8 mouse cellular contexts compared by ENCODE assay signal in the genomic region with DNA sequence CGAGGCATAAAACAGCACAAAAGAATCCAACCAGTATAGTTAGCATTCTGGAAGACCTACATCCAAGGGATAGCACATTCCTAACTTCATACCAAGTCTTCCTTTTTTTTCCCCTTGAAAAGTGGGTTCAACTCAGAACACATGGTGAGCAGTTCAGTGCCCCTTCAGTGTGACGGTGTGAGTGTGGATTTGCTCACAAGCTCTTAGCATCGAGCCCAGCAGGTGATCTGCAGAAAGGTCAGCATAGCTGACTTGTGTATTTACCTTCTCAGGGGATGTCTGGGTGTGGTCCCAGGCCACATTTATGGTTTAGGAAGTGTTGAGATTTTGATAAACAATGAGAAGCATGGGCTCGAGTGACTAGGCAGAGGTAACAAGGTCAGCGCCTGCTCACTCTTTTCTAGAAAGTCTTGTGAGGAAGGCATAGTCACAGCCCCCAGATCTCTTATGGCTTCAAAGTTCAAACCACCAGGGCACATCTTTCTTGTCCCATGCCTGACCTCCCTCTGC. TPM values are rescaled to one million over a fixed set of nuclear protein-coding genes. Genes with fewer than 3 reads are reported as not detected.
DNase-seq lines count a peak whose midpoint lies in the region; ATAC-seq lines count a peak whose summit lies in the region.

No protein-coding gene starts in this region.

- peaks cover 13% of the 10 kb centered on the region for H3K36me3 ChIP-seq in heart, embryonic 12.5 days
- H3K36me3 ChIP-seq in embryonic facial prominence, embryonic 10.5 days (replicated peaks) = peaks cover 14% of the 10 kb centered on the region; the same call in 1 of the 2 replicates
- peaks cover 9% of the 10 kb centered on the region; the same call in 1 of the 2 replicates for H3K36me3 ChIP-seq in hindbrain, embryonic 14.5 days (replicated peaks; ENCODE audit: control insufficient read depth, insufficient read depth)
- H3K36me3 ChIP-seq in midbrain, embryonic 16.5 days (ENCODE audit: control insufficient read depth, insufficient read depth, low read length) = no peaks in the 10 kb centered on the region

- no peak overlapping the region for H3K9ac ChIP-seq in heart, embryonic 12.5 days
- H3K9ac ChIP-seq in hindbrain, embryonic 14.5 days = peak overlapping the region; percentile 20; the same call in 1 of the 2 replicates
- H3K9ac ChIP-seq in midbrain, embryonic 16.5 days (ENCODE audit: low read depth, low read length) = no peak overlapping the region; the same call in 1 of the 2 replicates

- no peak for DNase-seq in heart, adult 18-20 months
- DNase-seq in embryonic facial prominence, embryonic 10.5 days (ENCODE audit: low spot score) = no peak
- DNase-seq in hindbrain, embryonic 14.5 days (ENCODE audit: low spot score) = no peak
- no peak for DNase-seq in adrenal gland, postnatal 14 days
- no peak for DNase-seq in cerebellum, adult 9-11 months
- DNase-seq in T-cell, adult 2 months (ENCODE audit: low spot score) = no peak

- H3K4me2 ChIP-seq in heart, embryonic 12.5 days = peak overlapping the region; percentile 11; the same call in 1 of the 2 replicates
- H3K4me2 ChIP-seq in hindbrain, embryonic 14.5 days (replicated peaks) = no peak overlapping the region
- H3K4me2 ChIP-seq in midbrain, embryonic 16.5 days (ENCODE audit: low read length) = no peak overlapping the region; the same call in 1 of the 2 replicates

- peak; percentile 26; the same call in 1 of the 2 replicates for ATAC-seq in heart, embryonic 12.5 days (ENCODE audit: insufficient number of reproducible peaks, low FRiP score)
- no peak for ATAC-seq in hindbrain, embryonic 14.5 days (ENCODE audit: low FRiP score)
- no peak for ATAC-seq in midbrain, embryonic 16.5 days

- H3K9me3 ChIP-seq in heart, embryonic 12.5 days (replicated peaks) = 0 out of 2 replicates have a peak, but pooled peaks cover 3% of the 10 kb centered on the region
- no peaks in the 10 kb centered on the region for H3K9me3 ChIP-seq in embryonic facial prominence, embryonic 10.5 days
- no peaks in the 10 kb centered on the region for H3K9me3 ChIP-seq in hindbrain, embryonic 14.5 days (ENCODE audit: control insufficient read depth, low read length)
- no peaks in the 10 kb centered on the region for H3K9me3 ChIP-seq in midbrain, embryonic 16.5 days (replicated peaks; ENCODE audit: control insufficient read depth, low read length, poor library complexity, severe bottlenecking)

- H3K4me3 ChIP-seq in heart, embryonic 12.5 days = no peak overlapping the region
- 0 out of 2 replicates have a peak overlapping the region, but pooled peaks have one; percentile 30 for H3K4me3 ChIP-seq in embryonic facial prominence, embryonic 10.5 days
- no peak overlapping the region for H3K4me3 ChIP-seq in hindbrain, embryonic 14.5 days (replicated peaks; ENCODE audit: low read length)
- H3K4me3 ChIP-seq in midbrain, embryonic 16.5 days (ENCODE audit: low read depth, low read length) = no peak overlapping the region

- 23% methylated on average over 5 of the region's 5 CpGs for WGBS in heart, embryonic 12.5 days
- 23% methylated on average over 5 of the region's 5 CpGs for WGBS in embryonic facial prominence, embryonic 10.5 days
- WGBS in hindbrain, embryonic 14.5 days = 24% methylated on average over 5 of the region's 5 CpGs
- 26% methylated on average over 5 of the region's 5 CpGs for WGBS in midbrain, embryonic 16.5 days

- H3K4me1 ChIP-seq in heart, embryonic 12.5 days (replicated peaks) = peaks cover 53% of the 10 kb centered on the region
- peaks cover 64% of the 10 kb centered on the region for H3K4me1 ChIP-seq in embryonic facial prominence, embryonic 10.5 days
- H3K4me1 ChIP-seq in hindbrain, embryonic 14.5 days (replicated peaks; ENCODE audit: control insufficient read depth, insufficient read depth, low read length) = peaks cover 33% of the 10 kb centered on the region
- peaks cover 29% of the 10 kb centered on the region for H3K4me1 ChIP-seq in midbrain, embryonic 16.5 days (ENCODE audit: control insufficient read depth, insufficient read depth, low read length)

- H3K27me3 ChIP-seq in heart, embryonic 12.5 days (replicated peaks) = no peaks in the 10 kb centered on the region
- no peaks in the 10 kb centered on the region for H3K27me3 ChIP-seq in embryonic facial prominence, embryonic 10.5 days (replicated peaks; ENCODE audit: low read depth, poor library complexity, severe bottlenecking)
- H3K27me3 ChIP-seq in hindbrain, embryonic 14.5 days (ENCODE audit: control insufficient read depth, insufficient read depth, low read length) = no peaks in the 10 kb centered on the region
- H3K27me3 ChIP-seq in midbrain, embryonic 16.5 days (ENCODE audit: control insufficient read depth, insufficient read depth, low read depth, low read length) = no peaks in the 10 kb centered on the region

- peak overlapping the region; percentile 93 for H3K27ac ChIP-seq in heart, embryonic 12.5 days (ENCODE audit: poor library complexity, severe bottlenecking)
- H3K27ac ChIP-seq in embryonic facial prominence, embryonic 10.5 days (replicated peaks) = peak overlapping the region; percentile 78
- peak overlapping the region; percentile 86 for H3K27ac ChIP-seq in hindbrain, embryonic 14.5 days
- H3K27ac ChIP-seq in midbrain, embryonic 16.5 days (ENCODE audit: low read length) = peak overlapping the region; percentile 92

RNA-seq across cellular contexts. Expression of a gene that starts 46.2 kb away (rescaled TPM):
- 10.9 and 11.7 TPM in 2 replicates for polyA plus RNA-seq in heart, embryonic 12.5 days (2016; fragmentation: Nextera tagmentation; extraction: Ambion mirVana)
- total RNA-seq in heart, adult 18-20 months (2021) = 1 to 10 TPM; 4.7 to 5.4 TPM
- 12.9 and 14.8 TPM in 2 replicates for polyA plus RNA-seq in embryonic facial prominence, embryonic 10.5 days (2016; fragmentation: Nextera tagmentation; extraction: Ambion mirVana)
- 8.3 and 10.1 TPM in 2 replicates for polyA plus RNA-seq in hindbrain, embryonic 14.5 days (2014; fragmentation: Nextera tagmentation; extraction: Ambion mirVana)
- 5.2 and 6.7 TPM in 2 replicates for polyA plus RNA-seq in midbrain, embryonic 16.5 days (2015; fragmentation: Nextera tagmentation; extraction: Ambion mirVana)
- 14.6 and 21.9 TPM in 2 replicates for total RNA-seq in adrenal gland, postnatal 14 days (2021)
